Mouse (Mus musculus): ENCODE data around the gene Nin.

- no peak for TF ChIP-seq CTCF (IDR thresholded peaks at IDR 0.05; ENCODE audit: borderline replicate concordance, insufficient read depth, low read length)
- no peak for TF ChIP-seq POLR2A (IDR thresholded peaks at IDR 0.05; ENCODE audit: low read depth, low read length)
Measured at GRCm38 (mm10) chr12:70067849-70068248, 45.7 kb downstream of the Nin start.
